Mouse (Mus musculus): ENCODE measurements around the gene Slc6a1. TPM values are rescaled to one million over a fixed set of nuclear protein-coding genes. Genes with fewer than 3 reads are reported as not detected.
"Not testable (repeated sequence)": the region's sequence is repeated elsewhere in the genome, so short reads cannot be mapped to it uniquely, and the experiment has no call there.

Slc6a1 gene
- total RNA-seq, 2 experiments from 2014 or later, result not detected

- DNase-seq, result no peak
Observed at GRCm38 (mm10) chr6:114290184-114290583, 7.7 kb downstream of the Slc6a1 start.

DNA sequence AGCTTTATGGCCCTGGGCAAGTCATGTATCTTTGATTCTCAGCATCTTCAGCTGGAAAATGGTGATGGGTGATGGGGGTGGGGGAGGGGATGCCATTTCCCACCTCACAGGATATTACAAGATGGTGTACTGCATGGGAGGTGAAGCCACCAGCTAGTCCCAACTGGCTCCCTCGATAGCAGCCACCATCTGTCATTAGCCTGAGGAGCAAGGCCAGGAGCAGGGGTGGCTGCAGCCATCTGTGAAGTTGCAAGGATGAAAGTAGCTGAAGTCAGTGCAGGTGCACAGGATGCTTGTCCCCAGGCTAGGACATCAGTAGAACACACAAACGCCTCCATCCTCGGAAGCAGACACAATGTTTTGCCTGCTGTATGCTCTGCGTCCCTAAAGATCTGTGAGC lies 8.5 kb downstream of the Slc6a1 start:
- DNase-seq, result no peak

GRCm38 (mm10) chr6:114291396-114291795 lies 9.0 kb downstream of the Slc6a1 start:
- DNase-seq, result no peak

- no peak for DNase-seq
Observed at GRCm38 (mm10) chr6:114293511-114293910, 11.1 kb downstream of the Slc6a1 start.

GRCm38 (mm10) chr6:114295086-114295485 lies 12.7 kb downstream of the Slc6a1 start:
- DNase-seq, result no peak

DNA sequence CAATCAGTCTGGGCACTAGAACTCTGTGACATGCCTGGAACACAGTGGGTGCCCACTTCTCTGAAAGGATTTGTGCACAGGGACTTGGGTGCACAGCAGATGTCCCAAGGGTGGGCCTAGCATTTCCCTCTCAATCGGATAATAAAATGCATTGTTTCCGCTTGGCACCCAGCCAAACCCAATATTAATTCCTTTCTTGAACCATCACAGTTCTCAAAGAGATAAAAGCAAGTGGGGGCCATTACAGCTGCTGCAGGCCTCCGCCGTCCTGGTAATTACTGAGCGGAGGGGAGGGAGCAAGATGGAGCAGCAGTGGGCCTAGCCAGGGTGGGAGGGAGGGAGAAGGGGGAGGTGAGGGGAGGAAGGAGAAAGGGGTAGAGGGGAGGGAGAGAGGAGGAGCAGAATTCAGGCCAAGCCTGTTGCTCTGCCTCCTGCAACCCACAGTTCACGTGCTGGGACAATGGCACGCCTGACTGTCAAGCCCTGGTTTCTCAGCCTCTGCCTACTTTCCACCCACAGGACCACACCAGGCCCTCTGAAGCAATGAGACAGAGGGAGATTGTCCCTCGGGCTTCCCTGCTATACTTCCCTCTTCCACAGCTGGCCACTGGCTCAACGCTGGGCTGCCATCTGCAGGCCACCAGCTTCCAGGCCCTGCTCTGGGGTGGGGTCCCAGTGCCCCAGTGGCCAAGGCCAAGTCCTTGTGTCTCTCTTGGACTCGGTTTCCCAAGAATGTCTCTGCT lies 15.0 kb downstream of the Slc6a1 start:
- DNase-seq, result no peak

DNA sequence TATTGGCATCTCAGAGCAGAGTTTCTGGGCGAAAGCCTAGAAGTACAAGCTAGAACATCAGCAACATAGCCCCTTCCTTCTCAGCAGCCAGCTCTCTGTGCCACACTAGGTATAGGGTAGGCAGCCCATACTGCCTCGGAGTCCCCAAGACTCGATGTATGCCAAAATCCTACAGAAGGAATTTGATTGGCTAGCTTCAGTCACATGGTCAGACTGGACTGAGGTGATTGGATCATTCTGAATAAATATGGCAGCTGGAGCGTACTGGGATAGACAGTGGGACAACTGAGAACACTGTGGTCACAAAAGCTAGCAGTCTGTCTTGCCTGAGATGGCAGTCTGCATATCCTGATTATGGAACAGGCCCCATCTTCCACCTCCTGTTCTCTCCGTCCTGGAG lies 17.3 kb downstream of the Slc6a1 start:
- DNase-seq, result no peak

GRCm38 (mm10) chr6:114300737-114301136 lies 18.3 kb downstream of the Slc6a1 start:
- no peak for DNase-seq

DNA sequence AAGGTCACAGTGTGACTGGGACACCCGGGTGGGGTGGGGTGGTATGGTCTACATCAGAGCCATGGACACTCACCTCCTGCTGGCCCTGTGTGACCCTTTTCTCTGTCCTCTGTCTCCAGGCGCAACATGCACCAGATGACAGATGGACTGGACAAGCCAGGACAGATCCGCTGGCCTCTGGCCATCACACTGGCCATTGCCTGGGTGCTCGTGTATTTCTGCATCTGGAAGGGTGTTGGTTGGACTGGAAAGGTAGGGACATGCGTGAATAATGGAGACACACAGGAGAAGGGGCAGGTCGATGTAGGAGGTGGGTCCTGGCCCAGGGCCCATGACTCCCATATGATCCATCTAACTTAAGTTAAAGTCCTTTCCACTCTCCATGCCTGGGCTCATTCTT lies 22.2 kb downstream of the Slc6a1 start:
- no peak for DNase-seq

GRCm38 (mm10) chr6:114320511-114320910 lies 38.1 kb downstream of the Slc6a1 start:
- DNase-seq, result no peak

DNA sequence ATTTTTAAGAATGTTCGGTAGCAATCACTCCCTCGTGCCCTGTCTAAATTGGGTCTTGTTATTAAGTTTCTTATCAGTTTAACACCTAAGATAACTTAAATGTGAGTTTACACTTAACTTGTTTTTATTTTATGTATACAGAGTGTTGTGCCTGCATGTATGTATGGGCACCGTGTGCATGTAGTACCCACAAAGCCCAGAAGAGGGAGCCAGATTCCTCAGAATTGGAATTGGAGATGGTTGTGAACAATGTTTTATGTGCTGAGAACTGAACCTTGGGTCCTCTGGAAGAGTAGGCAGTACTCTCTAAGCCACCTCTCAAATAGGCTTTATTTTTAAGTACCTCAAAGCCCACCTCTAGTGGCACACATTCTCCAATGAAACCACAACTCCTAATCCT lies 38.7 kb downstream of the Slc6a1 start:
- DNase-seq, result no peak

- no peak for DNase-seq
Observed at GRCm38 (mm10) chr6:114322914-114323313, 40.5 kb downstream of the Slc6a1 start.

DNA sequence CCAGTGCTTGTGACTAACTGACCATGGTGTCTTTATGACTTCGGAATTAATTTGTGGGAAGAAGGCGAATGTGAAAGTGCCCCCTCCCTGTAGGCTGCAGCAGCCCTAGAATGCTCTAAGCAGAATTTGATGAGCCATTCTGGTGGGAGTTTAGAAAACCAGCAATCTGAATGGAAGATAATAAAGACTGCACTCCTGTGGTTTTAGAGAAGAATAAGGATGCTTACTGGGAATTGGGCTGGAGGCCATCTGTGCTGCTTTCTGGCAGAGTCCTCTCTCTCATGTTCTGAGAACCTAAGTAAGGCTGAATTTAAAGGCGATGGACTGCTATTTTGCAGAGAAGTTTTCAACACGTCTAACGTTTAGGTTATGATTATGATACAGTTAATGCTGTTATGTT lies 42.4 kb downstream of the Slc6a1 start:
- DNase-seq, result no peak

DNA sequence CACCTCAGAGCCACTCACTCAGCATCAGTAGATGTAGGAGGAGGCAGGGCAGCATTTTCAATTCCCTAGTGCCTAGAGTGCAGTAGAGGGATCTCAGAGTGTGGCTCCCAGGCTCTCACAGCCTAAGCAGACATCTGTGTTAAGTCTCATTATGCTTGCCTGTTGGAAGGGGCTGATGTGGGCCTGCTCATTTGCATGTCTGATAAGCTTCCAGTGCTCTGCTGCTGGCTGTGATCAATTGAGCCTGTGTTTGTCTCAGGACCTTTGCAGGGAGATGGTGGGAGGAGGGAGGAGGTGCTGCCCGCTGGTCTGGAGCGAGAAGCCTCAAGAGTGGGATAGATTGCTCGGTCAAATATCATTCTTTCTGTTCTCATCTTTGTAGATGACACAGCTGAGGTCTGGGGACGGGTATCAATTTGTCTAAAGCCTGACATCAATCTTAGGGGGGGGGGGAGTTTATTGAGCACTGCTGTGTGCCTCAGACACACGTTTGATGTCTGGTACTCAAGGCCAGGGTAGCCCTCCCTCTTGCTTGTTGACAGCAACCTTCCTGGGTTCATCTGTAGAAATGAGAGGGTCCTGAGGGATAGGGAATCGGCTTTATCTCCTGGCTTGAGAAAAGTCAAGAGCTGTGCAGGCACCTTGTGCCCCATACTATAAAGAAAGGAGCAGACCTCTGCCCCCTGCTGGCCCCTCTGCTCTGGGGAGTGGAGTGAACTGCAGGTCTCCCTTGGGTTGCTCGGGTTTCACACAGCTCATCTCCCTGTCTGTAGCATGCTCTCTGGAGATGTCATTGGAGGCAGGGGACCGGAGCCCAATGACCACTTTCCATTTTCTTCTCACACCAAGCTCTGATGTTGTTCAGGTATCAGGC lies 47.4 kb downstream of the Slc6a1 start:
- peak in 1 of 2 experiments; percentile 25 for DNase-seq

GRCm38 (mm10) chr6:114331926-114332325 lies 49.5 kb downstream of the Slc6a1 start:
- no peak for DNase-seq

DNA sequence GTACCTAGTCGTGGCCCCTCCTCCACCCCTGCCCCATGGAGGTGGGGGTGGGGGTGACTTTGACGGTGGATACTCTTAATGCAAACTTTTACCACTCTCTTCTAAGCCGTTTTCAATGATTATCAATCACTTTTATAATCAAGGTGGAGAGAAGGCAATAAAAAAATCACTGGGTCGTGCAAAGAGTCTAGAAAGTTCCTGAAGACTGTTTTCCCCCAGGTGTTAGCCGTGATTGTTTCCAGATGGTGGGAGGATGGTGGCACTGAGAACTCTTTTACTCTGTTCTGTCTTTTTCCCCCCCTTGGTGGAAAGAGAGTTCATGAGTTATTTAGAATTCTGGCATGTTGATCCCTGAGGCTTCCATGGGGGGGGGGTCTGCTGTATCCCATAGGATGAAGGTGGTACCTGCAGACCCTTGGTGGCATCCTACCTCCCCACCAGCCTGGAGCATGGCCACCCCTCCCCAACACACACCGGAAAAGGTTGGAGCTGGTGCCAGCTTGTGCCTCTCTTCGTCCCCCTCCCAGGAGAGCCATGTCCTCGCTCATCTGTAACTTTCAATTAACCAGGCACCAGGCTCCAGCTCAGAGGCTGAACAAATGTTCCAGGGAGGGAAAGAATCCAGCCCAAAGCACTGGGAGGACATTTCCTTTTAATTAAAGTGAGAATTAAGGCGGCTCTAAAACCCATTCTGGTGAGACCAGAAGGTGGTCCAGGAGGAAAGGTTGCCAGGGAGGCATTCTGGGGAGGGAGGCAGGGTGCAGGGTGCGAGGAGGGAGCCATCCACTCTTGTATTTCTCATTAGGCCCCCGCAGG lies 53.9 kb downstream of the Slc6a1 start:
- DNase-seq, result no peak

DNA sequence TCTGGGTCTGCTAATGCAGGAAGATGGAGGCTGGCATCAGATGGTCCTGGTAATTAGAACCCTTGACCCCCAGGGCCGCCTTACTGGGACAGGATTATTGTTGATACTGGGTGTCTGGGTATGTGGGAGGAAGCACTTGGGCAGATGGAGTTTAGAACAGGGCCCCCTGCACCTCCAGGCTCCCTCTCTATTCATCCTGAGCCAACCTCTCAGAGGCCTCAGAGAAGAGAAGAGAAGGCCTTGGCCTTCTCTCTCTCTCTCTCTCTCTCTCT lies 54.4 kb downstream of the Slc6a1 start:
- DNase-seq, result no peak

GRCm38 (mm10) chr6:114341381-114341780 lies 58.9 kb downstream of the Slc6a1 start:
- DNase-seq, result not testable (repeated sequence)

DNA sequence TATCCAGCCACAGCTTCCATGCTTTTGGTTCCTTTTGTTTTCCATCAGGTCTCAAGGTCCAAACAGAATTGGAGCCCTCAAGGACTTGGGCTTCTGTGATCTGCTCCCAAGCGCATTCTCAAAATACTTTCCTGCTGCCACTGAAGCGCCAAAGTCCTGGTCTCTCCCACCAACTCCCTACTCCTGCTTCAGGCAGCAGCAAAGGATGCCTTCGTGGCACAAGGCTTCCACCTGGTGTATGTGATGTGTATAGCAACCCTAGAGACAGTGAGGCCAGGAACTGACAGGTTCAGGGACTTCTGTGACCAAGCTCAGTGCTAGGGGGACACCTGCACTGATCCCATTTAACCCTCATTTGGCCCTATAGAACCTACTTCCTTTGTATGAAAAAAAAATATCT lies 61.3 kb downstream of the Slc6a1 start:
- peak; percentile 14 to 42 for DNase-seq

DNA sequence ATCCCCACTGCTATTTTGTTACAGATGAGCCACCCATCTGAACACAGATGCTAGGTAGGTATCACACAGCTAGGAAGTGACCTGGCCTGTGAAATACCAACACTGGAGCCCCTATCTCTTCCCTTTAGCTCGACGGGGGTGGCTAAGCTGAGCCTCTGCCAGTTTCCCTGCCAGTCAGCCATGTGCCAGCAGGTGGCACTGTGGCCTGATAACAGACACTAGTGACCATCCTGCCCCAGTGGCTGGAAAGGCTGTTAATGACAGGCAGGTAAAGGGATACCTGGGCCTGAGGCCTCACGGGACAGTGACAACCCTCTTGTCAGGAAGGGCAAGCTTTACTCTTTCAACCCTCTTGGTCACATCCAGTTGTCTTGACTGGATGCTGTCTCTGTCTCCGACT lies 62.7 kb downstream of the Slc6a1 start:
- peak; percentile 70 to 73 for DNase-seq

DNA sequence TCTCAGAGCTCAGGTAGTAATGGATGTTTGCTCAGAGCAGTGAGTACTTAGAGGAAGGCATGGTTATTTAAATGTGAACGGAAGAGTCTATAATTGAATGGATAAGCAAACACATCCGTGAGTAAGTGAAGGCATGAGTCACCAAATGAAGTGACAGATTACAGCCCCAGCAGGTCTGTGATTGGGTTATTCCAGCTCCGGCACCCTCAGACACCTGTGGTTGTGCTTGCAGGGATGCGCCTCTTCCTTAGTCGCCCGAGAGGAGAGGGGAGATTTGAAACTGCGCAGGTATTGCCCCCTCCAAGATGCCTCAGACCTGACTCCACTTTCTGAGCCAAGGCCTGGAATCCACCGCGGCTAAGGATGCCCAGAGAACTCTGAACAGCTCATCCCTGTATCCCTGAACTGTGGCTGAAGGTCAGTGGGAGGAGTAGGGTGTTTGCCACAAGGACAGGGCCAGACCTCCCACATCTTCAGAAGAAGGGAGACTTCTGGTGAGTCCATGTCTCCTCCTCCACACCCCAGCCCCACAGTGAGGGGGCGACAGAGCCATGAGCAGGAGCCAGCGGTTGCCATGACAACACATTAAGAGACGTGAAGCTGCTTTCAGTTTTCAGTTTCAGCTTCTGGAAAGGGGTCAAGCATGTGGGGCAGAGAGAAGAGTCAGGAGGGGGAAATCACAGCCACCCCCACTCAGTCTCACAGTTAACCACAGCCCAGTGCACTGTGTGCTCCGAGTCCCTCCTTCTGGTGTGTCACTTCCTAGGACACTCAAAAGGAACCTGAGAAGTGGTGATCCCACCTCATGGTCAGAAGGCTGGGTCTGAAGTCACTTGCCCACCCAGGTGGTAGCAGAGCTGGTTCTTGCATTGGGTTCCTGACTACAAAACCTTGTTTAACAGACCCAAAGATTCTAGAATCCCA lies 65.7 kb downstream of the Slc6a1 start:
- peak; percentile 21 to 30 for DNase-seq

DNA sequence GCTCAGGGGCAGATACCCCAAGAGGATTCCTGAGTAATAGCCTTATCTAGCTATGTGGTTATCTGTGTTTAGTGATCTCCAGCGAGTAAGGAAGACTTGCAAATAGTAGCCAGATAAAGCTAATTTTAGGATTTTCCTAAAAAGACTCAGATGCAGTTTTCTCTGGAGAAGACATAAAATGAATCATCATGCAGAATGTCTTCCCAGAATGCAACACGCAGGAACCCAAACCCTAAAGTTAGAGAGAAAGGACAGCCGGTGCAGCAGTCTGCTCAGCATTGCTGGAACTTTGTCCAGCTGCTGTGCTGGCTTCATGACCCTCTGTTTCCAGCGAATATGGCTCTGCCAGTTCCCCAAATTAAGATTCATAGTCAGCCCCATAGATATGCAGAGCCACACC lies 72.2 kb downstream of the Slc6a1 start:
- DNase-seq, result no peak

All from adrenal gland, postnatal 36 days (tissue).